Mouse (Mus musculus): Measurements from ENCODE around the gene Tfrc. TPM values are rescaled to one million over a fixed set of nuclear protein-coding genes. Genes with fewer than 3 reads are reported as not detected.

Tfrc gene
- polyA plus RNA-seq, 1 experiment from 2014 or later: 32.6 TPM

DNA sequence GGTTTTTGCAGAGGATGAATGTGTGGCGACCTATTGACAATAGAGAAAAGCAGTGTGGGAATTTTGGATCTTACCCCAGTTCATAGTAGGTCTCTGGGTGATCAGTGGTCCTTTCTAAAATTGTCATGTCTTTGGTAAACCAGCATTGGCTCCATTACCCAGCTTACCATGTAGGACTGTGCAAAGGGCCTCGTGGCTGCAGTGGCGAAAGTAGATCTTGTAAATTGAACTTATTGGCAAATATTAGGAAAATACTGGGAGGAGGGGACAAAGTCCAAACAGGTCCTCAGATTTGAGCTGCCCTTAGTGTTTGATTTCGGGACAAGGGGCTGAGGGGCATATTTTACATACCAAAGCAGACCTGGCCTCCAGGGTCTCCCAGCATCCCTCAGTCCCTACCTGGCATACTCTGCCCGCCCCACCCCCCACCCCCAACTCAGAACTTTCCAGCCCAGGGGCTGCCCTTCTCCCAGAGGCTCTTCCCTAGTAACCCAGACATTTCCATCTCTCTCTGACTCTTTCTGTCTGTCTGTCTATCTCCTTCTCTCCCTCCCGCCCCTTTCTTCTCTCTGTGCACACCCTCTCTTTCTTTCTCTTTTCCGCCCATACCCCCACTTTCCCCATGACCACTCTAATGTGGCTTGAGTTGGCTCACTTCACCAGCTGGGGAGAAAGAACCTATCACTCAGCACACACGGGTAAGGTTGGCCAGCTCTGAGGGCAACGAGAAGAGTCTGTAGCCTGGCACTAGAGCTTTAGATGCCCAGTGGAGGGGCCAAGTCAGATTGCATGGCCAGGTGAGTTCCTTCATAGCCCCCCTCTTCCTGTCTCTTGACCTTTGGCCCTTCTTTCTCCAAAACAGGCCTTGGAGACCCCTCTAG is 58.2 kb downstream of the Tfrc start:
- no peak for ATAC-seq (ENCODE audit: low FRiP score)
- H3K4me3 ChIP-seq: no peak overlapping the region
- peaks cover 40% of the 10 kb centered on the region for H3K36me3 ChIP-seq
- no peak overlapping the region for H3K27ac ChIP-seq
- H3K4me2 ChIP-seq: no peak overlapping the region
- H3K9ac ChIP-seq: no peak overlapping the region
- no peaks in the 10 kb centered on the region for H3K27me3 ChIP-seq
- 65% methylated on average over 9 of the region's 9 CpGs for WGBS
- no peaks in the 10 kb centered on the region for H3K9me3 ChIP-seq
- peaks cover 56% of the 10 kb centered on the region for H3K4me1 ChIP-seq (replicated peaks)

DNA sequence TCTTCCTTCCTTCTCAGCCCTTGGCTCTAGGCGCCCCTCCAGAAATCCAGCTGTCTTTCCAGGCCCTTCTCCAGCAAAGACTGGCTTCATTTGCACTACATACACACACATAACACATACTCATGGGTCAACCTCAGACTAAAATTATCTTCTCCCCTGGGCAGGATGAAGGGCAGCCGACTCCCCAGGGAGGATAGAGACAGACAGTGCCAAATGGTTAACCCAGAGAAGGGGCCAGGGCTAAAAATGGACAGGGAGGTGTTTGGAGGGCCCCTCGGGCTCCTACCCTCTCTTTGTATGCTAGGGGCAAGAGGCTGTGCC is 58.8 kb downstream of the Tfrc start:
- 72% methylated on average over 3 of the region's 3 CpGs for WGBS
- Histone ChIP-seq H3K27ac (no peak overlapping the region), H3K4me3 (no peak overlapping the region), H3K27me3 (no peaks in the 10 kb centered on the region), H3K9ac (0 out of 2 replicates have a peak overlapping the region, but pooled peaks have one; percentile 8), H3K4me1 (replicated peaks) (peaks cover 50% of the 10 kb centered on the region), H3K4me2 (no peak overlapping the region), H3K36me3 (peaks cover 46% of the 10 kb centered on the region), H3K9me3 (no peaks in the 10 kb centered on the region)
- no peak for ATAC-seq (ENCODE audit: low FRiP score)

DNA sequence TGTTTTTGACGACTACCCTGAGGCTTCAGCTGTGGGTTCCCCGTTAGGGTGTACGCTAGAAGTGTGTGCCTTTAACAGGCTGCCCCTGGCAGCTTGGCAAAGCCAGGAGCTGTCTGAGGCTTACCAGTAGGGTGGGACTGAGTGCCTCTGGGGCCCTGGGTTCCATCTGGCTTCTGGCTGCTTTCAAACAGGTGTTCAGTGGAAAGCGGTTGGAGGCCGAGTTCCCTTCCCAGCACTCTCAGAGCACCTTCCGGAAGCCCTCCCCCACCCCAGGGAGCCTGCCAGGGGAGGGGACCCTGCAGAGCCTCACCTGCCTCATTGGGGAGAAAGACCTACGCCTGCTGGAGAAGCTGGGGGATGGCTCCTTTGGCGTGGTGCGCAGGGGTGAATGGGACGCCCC is 59.3 kb downstream of the Tfrc start:
- no peaks in the 10 kb centered on the region for H3K9me3 ChIP-seq
- H3K4me1 ChIP-seq (replicated peaks): peaks cover 47% of the 10 kb centered on the region
- no peak overlapping the region for H3K4me2 ChIP-seq
- no peak overlapping the region for H3K27ac ChIP-seq
- peaks cover 51% of the 10 kb centered on the region for H3K36me3 ChIP-seq
- 0 out of 2 replicates have a peak overlapping the region, but pooled peaks have one; percentile 8 for H3K9ac ChIP-seq
- H3K27me3 ChIP-seq: no peaks in the 10 kb centered on the region
- 65% methylated on average over 10 of the region's 10 CpGs for WGBS
- no peak overlapping the region for H3K4me3 ChIP-seq
- no peak for ATAC-seq (ENCODE audit: low FRiP score)

DNA sequence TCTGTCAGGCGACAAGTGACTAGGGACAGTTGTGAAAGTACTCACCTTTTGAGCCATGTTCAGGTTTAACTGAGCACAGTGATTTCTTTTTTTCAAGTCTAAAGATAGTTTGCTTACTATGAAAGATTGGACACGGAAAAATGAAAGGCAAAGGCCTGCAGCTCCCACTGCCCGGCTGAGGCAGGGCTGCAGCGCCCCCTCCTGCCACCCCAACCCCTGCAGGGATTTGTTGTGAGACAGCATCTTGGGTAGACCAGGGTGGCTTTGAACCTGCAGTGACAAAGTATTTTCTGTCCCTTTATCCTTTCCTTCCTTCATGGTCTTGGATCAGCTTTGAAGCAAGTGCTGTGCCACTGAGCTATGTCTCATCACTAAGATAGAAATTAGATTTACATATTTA is 59.8 kb downstream of the Tfrc start:
- no peak for ATAC-seq (ENCODE audit: low FRiP score)
- Histone ChIP-seq H3K27ac (no peak overlapping the region), H3K9me3 (no peaks in the 10 kb centered on the region), H3K4me2 (no peak overlapping the region), H3K4me1 (replicated peaks) (peaks cover 42% of the 10 kb centered on the region), H3K4me3 (no peak overlapping the region), H3K27me3 (no peaks in the 10 kb centered on the region), H3K9ac (no peak overlapping the region), H3K36me3 (peaks cover 54% of the 10 kb centered on the region)
- WGBS: 70% methylated on average over 4 of the region's 4 CpGs

DNA sequence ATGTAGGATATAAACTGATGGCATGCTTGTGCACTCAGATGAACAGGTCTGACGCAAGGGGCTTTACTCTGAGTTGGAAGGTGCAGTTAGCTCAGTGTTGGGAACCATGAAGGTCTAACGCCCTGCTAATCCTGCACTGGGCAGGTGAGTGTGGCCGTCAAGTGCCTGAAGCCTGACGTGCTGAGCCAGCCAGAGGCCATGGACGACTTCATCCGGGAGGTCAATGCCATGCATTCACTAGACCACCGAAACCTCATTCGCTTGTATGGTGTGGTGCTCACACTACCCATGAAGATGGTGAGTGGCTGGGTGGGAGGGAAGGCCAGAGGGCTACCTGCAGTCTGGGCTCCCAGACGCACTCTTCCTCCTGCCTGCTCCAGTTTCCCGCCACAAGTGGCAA is 60.5 kb downstream of the Tfrc start:
- Histone ChIP-seq H3K4me2 (no peak overlapping the region), H3K9ac (no peak overlapping the region), H3K27me3 (no peaks in the 10 kb centered on the region), H3K36me3 (peaks cover 62% of the 10 kb centered on the region), H3K9me3 (no peaks in the 10 kb centered on the region), H3K27ac (no peak overlapping the region), H3K4me3 (no peak overlapping the region), H3K4me1 (replicated peaks) (peaks cover 35% of the 10 kb centered on the region)
- ATAC-seq (ENCODE audit: low FRiP score): no peak
- WGBS: 97% methylated on average over 10 of the region's 10 CpGs

DNA sequence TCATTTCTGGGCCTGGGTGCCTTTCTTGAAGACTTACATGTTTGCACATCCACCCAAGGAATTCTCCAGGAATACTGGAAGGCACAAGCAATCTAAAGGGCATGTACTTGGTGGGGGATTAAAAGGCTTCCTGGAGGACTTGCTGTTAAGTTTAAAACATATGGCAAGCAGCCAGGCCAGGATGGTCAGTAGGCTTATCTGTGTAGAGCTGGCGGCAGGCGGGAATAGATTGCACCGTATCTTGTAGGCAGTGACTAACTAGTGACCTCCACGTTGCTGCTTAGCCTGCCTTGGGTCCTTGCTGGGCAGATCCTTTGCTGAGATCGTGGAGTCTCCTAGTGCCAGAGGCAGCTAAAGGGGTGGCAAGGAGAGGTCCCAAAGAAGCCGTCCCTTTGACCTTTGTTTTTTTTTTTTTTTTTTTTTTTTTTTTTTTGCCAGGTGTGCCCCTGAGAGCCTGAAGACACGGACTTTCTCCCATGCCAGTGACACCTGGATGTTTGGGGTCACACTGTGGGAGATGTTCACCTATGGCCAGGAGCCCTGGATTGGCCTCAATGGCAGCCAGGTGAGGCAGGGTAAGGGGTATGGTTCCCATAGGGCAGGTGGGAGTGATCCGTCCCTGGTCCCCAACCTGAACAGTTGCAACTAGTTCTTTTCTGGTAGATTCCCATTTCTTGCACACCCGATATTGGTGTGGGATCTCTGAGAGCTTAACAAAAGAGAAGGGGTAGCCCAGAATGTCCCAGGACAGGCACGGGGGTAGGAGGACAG is 61.8 kb downstream of the Tfrc start:
- H3K4me2 ChIP-seq: no peak overlapping the region
- no peak overlapping the region for H3K9ac ChIP-seq
- H3K36me3 ChIP-seq: peaks cover 75% of the 10 kb centered on the region
- no peak for ATAC-seq (ENCODE audit: low FRiP score)
- no peak overlapping the region for H3K27ac ChIP-seq
- H3K4me3 ChIP-seq: no peak overlapping the region
- peaks cover 26% of the 10 kb centered on the region for H3K4me1 ChIP-seq (replicated peaks)
- WGBS: 93% methylated on average over 10 of the region's 10 CpGs
- no peaks in the 10 kb centered on the region for H3K9me3 ChIP-seq
- no peaks in the 10 kb centered on the region for H3K27me3 ChIP-seq

DNA sequence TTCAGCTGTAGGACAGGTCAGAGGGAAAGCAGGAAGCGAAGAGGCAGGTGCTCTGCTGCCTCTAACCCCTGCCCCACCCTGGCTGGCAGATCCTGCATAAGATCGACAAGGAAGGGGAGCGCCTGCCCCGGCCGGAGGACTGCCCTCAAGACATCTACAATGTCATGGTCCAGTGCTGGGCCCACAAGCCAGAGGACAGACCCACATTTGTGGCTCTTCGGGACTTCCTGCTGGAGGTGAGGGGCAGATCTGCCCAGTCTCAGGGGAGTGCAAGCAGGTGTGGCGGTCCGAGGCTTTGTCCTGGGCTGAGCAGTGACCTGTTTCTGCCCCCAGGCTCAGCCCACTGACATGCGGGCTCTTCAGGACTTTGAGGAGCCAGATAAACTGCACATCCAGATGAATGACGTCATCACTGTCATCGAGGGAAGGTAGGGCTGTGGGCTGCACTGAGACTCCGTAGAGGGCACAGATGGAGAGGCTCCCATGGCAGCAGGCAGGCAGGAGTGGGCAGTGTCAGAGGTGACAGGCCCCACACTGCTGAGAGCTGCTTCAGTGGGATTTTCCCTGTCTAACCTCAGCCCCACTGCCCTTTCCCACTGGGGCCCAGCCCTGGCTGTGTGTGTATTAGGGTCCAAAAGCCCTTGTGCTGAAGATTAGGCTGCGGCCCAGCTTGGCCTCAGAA is 62.6 kb downstream of the Tfrc start:
- no peak overlapping the region for H3K9ac ChIP-seq

DNA sequence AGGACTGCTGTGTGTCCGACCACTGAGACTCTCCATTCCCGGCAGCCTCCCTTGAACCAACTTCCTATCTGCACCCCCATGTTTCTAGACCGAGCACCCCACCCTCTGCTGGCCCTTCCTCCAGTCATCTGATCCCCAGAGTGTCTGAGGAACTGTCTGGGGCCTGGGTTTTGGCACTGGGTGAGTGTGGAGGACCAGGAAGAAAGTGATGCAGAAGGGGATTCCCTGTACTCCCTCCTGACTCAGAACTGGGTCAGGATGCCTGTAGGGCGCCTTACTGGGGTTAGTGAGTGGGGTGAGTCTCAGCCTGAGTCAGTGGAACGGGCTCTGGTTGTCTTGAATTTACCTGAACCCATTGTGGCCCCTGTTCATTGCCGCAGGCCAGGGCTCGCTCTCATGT is 63.5 kb downstream of the Tfrc start:
- H3K36me3 ChIP-seq: peaks cover 90% of the 10 kb centered on the region
- no peak overlapping the region for H3K4me2 ChIP-seq
- H3K4me3 ChIP-seq: no peak overlapping the region
- no peaks in the 10 kb centered on the region for H3K9me3 ChIP-seq
- peaks cover 14% of the 10 kb centered on the region for H3K4me1 ChIP-seq (replicated peaks)
- no peak overlapping the region for H3K9ac ChIP-seq
- no peaks in the 10 kb centered on the region for H3K27me3 ChIP-seq
- no peak for ATAC-seq (ENCODE audit: low FRiP score)
- WGBS: 86% methylated on average over 7 of the region's 7 CpGs
- no peak overlapping the region for H3K27ac ChIP-seq

More for the DNA sequence above, 62.6 kb downstream of the Tfrc start:
- H3K4me2 ChIP-seq: no peak overlapping the region
- WGBS: 91% methylated on average over 13 of the region's 13 CpGs
- H3K36me3 ChIP-seq: peaks cover 83% of the 10 kb centered on the region
- H3K9me3 ChIP-seq: no peaks in the 10 kb centered on the region
- H3K27ac ChIP-seq: no peak overlapping the region
- H3K27me3 ChIP-seq: no peaks in the 10 kb centered on the region
- H3K4me1 ChIP-seq (replicated peaks): peaks cover 17% of the 10 kb centered on the region
- no peak overlapping the region for H3K4me3 ChIP-seq
- no peak for ATAC-seq (ENCODE audit: low FRiP score)

DNA sequence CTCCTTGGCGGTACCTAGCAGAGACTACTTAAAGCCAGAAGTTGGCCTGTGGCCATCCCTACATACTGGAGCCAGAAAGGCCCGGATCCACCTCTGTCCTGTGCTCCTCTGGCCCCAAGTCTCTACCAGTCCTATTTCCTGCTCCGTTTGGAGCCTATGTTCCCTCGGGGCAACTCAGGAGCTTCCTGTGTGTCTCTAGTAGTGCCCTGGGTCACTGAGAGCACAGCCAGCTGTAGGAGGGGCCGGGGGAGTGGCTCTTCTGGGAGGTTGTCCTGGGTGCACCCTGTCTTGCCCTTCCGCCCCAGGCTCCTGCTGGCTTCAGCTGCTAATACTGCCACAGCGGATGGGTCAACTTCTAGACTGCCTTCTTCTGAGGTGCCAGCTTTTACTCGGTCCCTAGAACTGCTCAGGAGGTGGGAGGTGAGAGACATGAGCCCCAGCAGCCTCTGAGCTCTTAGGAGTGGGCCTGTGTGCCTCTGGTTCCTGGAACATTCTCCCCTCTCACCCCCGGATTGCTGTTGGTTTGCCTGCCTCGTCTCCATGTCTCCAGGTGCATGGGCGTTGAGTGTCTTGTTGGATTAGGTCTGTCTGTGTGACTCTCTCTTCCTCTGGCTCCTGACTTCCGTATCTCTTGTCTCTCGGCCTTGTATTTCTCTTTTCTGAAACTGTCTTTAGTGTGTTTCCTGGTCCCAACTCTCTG is 64.3 kb downstream of the Tfrc start:
- WGBS: 84% methylated on average over 13 of the region's 13 CpGs
- no peaks in the 10 kb centered on the region for H3K9me3 ChIP-seq
- no peak for ATAC-seq (ENCODE audit: low FRiP score)
- no peak overlapping the region for H3K27ac ChIP-seq
- no peaks in the 10 kb centered on the region for H3K27me3 ChIP-seq
- H3K9ac ChIP-seq: no peak overlapping the region
- H3K36me3 ChIP-seq: peaks cover 92% of the 10 kb centered on the region
- peaks cover 6% of the 10 kb centered on the region for H3K4me1 ChIP-seq (replicated peaks)
- H3K4me3 ChIP-seq: no peak overlapping the region
- no peak overlapping the region for H3K4me2 ChIP-seq

DNA sequence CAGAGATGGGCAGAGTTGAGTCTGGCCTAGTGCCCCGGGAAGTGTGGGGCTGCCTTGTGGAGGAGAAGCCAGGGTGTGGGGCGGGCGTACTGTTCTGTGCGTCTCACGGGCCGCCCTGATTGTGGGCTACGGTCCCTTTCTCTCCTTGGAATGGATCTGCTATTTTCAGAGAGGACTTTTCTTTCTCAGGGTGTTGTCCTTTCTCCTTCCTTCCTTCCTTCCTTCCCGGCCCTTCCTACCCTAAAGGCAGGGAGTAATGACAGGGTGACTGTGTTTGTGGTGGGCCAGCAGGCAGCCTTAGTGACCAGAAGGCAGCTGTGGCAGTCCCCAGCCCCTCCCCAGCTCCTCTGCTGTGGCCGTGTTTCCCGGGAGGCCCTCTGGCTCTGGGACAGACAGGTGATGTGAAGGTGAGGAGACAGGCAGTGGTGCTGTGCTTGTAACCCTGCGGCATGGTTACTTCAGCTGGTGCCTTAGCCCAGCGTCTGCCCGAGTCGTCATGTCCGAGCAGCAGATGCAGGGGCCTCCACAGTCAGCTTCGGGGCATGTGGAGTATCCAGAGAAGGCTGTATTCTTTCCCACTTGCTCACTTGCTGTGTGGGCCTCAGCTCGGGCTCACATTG is 65.5 kb downstream of the Tfrc start:
- 90% methylated on average over 17 of the region's 17 CpGs for WGBS
- no peak overlapping the region for H3K4me3 ChIP-seq
- H3K27me3 ChIP-seq: no peaks in the 10 kb centered on the region
- peaks cover 98% of the 10 kb centered on the region for H3K36me3 ChIP-seq
- H3K9me3 ChIP-seq: no peaks in the 10 kb centered on the region
- H3K4me2 ChIP-seq: no peak overlapping the region
- peaks cover 4% of the 10 kb centered on the region; the same call in 1 of the 2 replicates for H3K4me1 ChIP-seq (replicated peaks)
- no peak overlapping the region for H3K27ac ChIP-seq
- no peak overlapping the region for H3K9ac ChIP-seq
- no peak for ATAC-seq (ENCODE audit: low FRiP score)

DNA sequence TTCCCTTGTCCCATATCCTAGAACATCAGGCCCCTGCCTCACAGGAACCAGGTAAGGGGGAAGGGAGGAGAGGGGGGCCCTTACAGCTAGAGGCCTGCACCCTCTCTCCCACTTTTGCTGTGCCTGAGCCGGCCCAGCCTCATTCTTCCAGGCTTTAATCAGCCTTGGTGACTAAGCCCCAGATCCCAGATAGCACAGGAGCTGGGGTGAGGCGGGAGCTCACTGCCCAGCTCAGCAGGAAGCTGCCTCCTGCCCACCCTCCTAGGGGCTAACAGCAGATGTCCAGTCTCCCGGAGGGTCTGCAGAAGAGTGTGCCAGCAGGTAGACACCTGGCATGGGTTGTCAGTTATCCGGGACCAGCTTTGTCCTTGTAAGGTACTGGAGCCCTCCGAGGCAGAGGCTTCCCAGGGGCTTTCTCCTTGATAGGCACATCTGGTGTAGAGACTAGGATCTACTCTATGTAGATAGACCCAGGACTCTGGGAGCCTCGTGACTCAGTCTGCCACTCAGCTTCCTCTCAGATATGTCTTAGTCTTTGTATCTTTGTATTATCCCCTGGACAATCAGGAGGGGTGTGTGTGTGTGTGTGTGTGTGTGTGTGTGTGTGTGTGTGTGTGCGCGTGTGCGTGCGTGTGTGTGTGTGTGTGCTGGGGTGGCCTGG is 68.5 kb downstream of the Tfrc start:
- no peak for ATAC-seq (ENCODE audit: low FRiP score)
- no peaks in the 10 kb centered on the region for H3K27me3 ChIP-seq
- H3K27ac ChIP-seq: peak overlapping the region; percentile 44; the same call in 1 of the 2 replicates
- H3K4me1 ChIP-seq (replicated peaks): peaks cover 4% of the 10 kb centered on the region; the same call in 1 of the 2 replicates
- 79% methylated on average over 10 of the region's 10 CpGs for WGBS
- no peaks in the 10 kb centered on the region for H3K9me3 ChIP-seq
- no peak overlapping the region for H3K4me2 ChIP-seq
- no peak overlapping the region for H3K9ac ChIP-seq
- H3K4me3 ChIP-seq: no peak overlapping the region
- peaks cover 93% of the 10 kb centered on the region for H3K36me3 ChIP-seq

Measured in hindbrain, embryonic 13.5 days (tissue).